Mouse (Mus musculus) frontal cortex, postnatal 10 days (tissue): Measurements from ENCODE around the gene Brca2.

Source experiments
- DNase-seq, 2 experiments: peaks; one replicate each; pipeline ENCODE4 v3.0.0; 2022; ENCODE audit warnings: low spot score in 2 of 2, mixed read lengths in 1 of 2

Brca2 gene

GRCm38 (mm10) chr5:150598202-150599119 is 76.0 kb downstream of the Brca2 start:
- DNase-seq, result no peak

DNA sequence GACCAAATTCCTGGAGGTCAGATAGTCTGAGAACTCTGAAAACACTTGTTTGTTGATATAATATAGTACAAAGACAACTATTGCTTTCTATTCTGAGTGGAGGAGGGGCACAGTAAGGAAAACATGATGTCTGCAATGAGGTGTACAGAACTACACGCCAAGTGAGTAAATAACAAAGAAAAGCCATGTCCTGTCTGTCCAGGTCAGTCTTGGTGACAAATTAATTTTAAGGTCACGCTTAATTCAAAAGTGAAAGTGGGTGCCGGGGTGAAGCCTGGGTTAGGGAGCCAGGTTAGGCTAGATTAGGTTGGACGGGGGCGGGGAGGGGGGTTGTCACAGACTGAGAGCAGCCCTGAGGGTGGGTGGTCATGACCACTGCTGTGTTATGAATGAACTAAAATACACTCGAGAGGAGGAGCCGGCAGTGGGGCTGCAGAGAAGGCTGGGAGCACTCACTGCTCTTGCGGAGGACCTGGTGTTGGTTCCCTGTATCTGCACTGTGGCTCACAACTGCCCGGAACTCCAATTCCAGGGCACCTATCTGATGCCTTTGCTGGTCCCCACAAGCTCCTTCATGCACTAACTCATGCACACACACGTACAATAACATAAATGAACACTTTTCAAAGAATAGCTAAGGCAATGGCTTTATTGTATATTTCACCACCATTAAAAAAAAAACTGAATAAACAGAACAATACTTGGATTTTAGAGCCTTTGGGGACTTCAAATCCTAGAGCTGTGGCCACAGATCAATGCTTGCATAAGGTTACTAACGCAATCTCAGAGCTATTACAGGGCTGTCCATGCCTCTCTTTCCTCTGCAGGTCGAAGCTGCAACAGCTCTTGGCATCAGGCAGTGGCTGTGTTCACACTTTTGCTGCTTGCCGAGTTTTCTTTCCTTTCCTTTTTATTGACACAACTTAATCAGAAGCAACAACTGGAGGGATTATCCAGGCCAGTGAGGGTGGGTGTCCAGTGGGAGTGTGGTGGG is 77.2 kb downstream of the Brca2 start:
- no peak for DNase-seq

GRCm38 (mm10) chr5:150600554-150601440 is 78.4 kb downstream of the Brca2 start:
- DNase-seq, result no peak

- DNase-seq, result no peak
Measured at GRCm38 (mm10) chr5:150601441-150602230, 79.2 kb downstream of the Brca2 start.

DNA sequence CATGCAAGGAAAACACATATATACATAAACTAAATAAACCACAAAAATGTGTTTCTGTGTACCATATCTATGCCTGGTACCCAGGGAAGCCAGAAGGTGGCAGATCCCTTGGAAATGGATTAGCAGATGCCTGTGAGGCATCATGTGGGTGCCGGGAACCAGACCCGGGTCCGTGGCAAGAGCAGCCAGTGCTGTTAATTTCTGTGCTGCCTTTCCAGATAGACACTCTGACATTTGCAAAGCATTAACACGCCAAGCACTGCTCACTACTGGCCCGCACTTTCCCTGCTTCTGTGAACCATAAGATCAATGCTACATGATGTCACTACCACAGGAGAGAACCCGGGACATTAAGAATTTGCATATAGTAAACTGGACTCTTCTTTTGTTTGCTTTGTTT is 83.7 kb downstream of the Brca2 start:
- DNase-seq, result no peak

GRCm38 (mm10) chr5:150607631-150608030 is 85.2 kb downstream of the Brca2 start:
- DNase-seq, result no peak

GRCm38 (mm10) chr5:150611136-150611535 is 88.7 kb downstream of the Brca2 start:
- no peak for DNase-seq

DNA sequence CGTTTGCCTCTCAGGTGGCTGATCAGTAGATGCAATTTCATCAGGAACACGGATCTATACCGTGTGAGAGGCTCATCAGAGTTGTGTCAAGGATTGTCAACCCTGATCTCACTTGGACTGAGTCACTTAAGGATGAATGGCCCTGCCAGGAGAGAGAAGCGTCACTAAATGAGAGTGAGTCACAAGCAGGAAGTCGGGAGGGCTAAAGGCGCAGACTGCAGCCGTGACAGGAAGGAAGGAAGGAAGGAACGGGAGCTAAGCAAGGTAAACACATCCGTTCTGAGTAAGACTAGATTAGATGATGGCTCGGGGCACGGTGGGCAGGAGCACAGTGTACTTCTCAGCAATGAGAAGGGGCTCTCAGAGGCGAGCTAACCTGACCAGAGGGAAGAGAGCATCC is 89.3 kb downstream of the Brca2 start:
- DNase-seq, result no peak

DNA sequence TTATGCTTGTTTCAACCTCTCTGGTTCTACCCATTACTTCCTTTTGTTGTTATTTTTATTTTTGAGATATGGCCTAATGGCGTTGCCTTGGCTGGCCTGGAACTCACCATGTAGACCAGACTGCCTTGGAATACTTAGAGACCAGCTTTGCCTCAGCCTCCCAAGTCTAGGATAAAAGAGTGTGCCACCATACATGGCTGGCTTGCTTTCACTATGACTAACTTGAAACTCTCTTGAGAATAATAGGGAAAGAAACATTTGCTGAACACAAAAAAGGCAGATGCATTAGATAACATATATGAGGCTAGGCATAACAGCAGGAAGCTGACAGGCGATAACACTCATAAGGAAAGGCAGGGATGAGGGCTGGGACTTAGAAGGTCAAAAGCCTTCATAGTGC is 91.6 kb downstream of the Brca2 start:
- no peak for DNase-seq

- no peak for DNase-seq
Measured at GRCm38 (mm10) chr5:150616216-150616615, 93.8 kb downstream of the Brca2 start.

GRCm38 (mm10) chr5:150616731-150617130 is 94.3 kb downstream of the Brca2 start:
- DNase-seq, result no peak

- no peak for DNase-seq
Measured at GRCm38 (mm10) chr5:150618599-150619355, 96.3 kb downstream of the Brca2 start.
